Mouse (Mus musculus): ENCODE results near the gene Gm15293. TPM values are rescaled to one million over a fixed set of nuclear protein-coding genes. Genes with fewer than 3 reads are reported as not detected.
"Not testable (repeated sequence)": the region's sequence is repeated elsewhere in the genome, so short reads cannot be mapped to it uniquely, and the experiment has no call there.

Gm15293 gene
- polyA plus RNA-seq (2017; shearing (Covaris generic)) = not detected

GRCm38 (mm10) chr8:21201261-21201660 lies at the start of gene Gm15293:
Gm15293 (plus strand) TSS chr8:21201561.
- ATAC-seq = not testable (repeated sequence)

GRCm38 (mm10) chr8:21161977-21162376 lies 39.4 kb upstream of the Gm15293 start, which contains the start of gene Defa22:
Defa22 (plus strand) TSS chr8:21162277.
- ATAC-seq = not testable (repeated sequence)

GRCm38 (mm10) chr8:21191314-21191713 lies 10.0 kb upstream of the Gm15293 start, which contains the start of gene Defa31:
Defa31 (plus strand) TSS chr8:21191614.
- ATAC-seq = not testable (repeated sequence)

Other genes starting within 250 kb of the Gm15293 start
- gene Defa21, start 176.0 kb upstream of the Gm15293 start, polyA plus RNA-seq (2017; shearing (Covaris generic)) = not detected
- gene Defa23, start 146.5 kb upstream of the Gm15293 start, polyA plus RNA-seq (2017; shearing (Covaris generic)) = not detected
- gene Defa35, start 136.5 kb upstream of the Gm15293 start, polyA plus RNA-seq (2017; shearing (Covaris generic)) = not detected
- gene Defa25, start 117.1 kb upstream of the Gm15293 start, polyA plus RNA-seq (2017; shearing (Covaris generic)) = not detected
- gene Gm14851, start 105.5 kb upstream of the Gm15293 start, polyA plus RNA-seq (2017; shearing (Covaris generic)) = not detected
- not detected for gene Defa30, start 66.9 kb upstream of the Gm15293 start, polyA plus RNA-seq (2017; shearing (Covaris generic))
- not detected for gene Defa22, start 39.3 kb upstream of the Gm15293 start, polyA plus RNA-seq (2017; shearing (Covaris generic))
- gene Defa31, start 9.9 kb upstream of the Gm15293 start, polyA plus RNA-seq (2017; shearing (Covaris generic)) = not detected
- gene Gm15292, start 48.2 kb downstream of the Gm15293 start, polyA plus RNA-seq (2017; shearing (Covaris generic)) = not detected
- gene Defa27, start 114.0 kb downstream of the Gm15293 start, polyA plus RNA-seq (2017; shearing (Covaris generic)) = not detected
- not detected for gene Defa29, start 125.5 kb downstream of the Gm15293 start, polyA plus RNA-seq (2017; shearing (Covaris generic))
- not detected for gene Defa2, start 177.0 kb downstream of the Gm15293 start, polyA plus RNA-seq (2017; shearing (Covaris generic))
- gene Defa33, start 190.2 kb downstream of the Gm15293 start, polyA plus RNA-seq (2017; shearing (Covaris generic)) = not detected
- not detected for gene Defa36, start 225.8 kb downstream of the Gm15293 start, polyA plus RNA-seq (2017; shearing (Covaris generic))